Mouse (Mus musculus): ENCODE measurements at regions not wholly inside any gene's neighbourhood (a gene's known extent, or its start where the extent isn't known, plus 50 kb on each side); places are given as distances from the start of the nearest gene placed in this dataset.
A peak's percentile ranks its signal among the peaks of the same experiment; 100 is the strongest.
"Not testable (repeated sequence)": the region's sequence is repeated elsewhere in the genome, so short reads cannot be mapped to it uniquely, and the experiment has no call there.

GRCm38 (mm10) chr5:42884251-42884650 lies 348.7 kb upstream of the Cpeb2 start:
- no peak for DNase-seq (ENCODE audit: low spot score in 2 of 2)

- DNase-seq (ENCODE audit: low spot score in 2 of 2), result no peak
Observed at GRCm38 (mm10) chr5:42891890-42892289, 341.1 kb upstream of the Cpeb2 start.

GRCm38 (mm10) chr5:42906136-42906535 lies 326.8 kb upstream of the Cpeb2 start:
- DNase-seq (ENCODE audit: low spot score in 2 of 2), result no peak

- DNase-seq (ENCODE audit: low spot score in 2 of 2), result no peak
Observed at GRCm38 (mm10) chr5:42919328-42919727, 313.6 kb upstream of the Cpeb2 start.

- no peak for DNase-seq (ENCODE audit: low spot score in 2 of 2)
Observed at GRCm38 (mm10) chr5:42932106-42932505, 300.9 kb upstream of the Cpeb2 start.

- DNase-seq (ENCODE audit: low spot score in 2 of 2), result no peak
Observed at GRCm38 (mm10) chr5:42959296-42959862, 273.6 kb upstream of the Cpeb2 start.

GRCm38 (mm10) chr5:42966952-42967351 lies 266.0 kb upstream of the Cpeb2 start:
- not testable (repeated sequence) for DNase-seq (ENCODE audit: low spot score in 2 of 2)

GRCm38 (mm10) chr5:42969209-42969608 lies 263.8 kb upstream of the Cpeb2 start:
- DNase-seq (ENCODE audit: low spot score in 2 of 2), result no peak

GRCm38 (mm10) chr5:42969621-42970020 lies 263.3 kb upstream of the Cpeb2 start:
- DNase-seq (ENCODE audit: low spot score in 2 of 2), result no peak

- DNase-seq (ENCODE audit: low spot score in 2 of 2), result no peak
Observed at GRCm38 (mm10) chr5:42977108-42977507, 255.9 kb upstream of the Cpeb2 start.

GRCm38 (mm10) chr5:42980946-42981650 lies 251.9 kb upstream of the Cpeb2 start:
- DNase-seq (ENCODE audit: low spot score in 2 of 2), result no peak

GRCm38 (mm10) chr5:42986203-42986602 lies 246.8 kb upstream of the Cpeb2 start:
- DNase-seq (ENCODE audit: low spot score in 2 of 2), result no peak

GRCm38 (mm10) chr5:42987710-42988466 lies 245.1 kb upstream of the Cpeb2 start:
- no peak for DNase-seq (ENCODE audit: low spot score in 2 of 2)

GRCm38 (mm10) chr5:42989287-42989686 lies 243.7 kb upstream of the Cpeb2 start:
- DNase-seq (ENCODE audit: low spot score in 2 of 2), result no peak

GRCm38 (mm10) chr5:43024006-43024593 lies 208.9 kb upstream of the Cpeb2 start:
- peak in 1 of 2 experiments; percentile 22 for DNase-seq (ENCODE audit: low spot score in 2 of 2)

GRCm38 (mm10) chr5:43031285-43031684 lies 201.7 kb upstream of the Cpeb2 start:
- no peak for DNase-seq (ENCODE audit: low spot score in 2 of 2)

- DNase-seq (ENCODE audit: low spot score in 2 of 2), result no peak
Observed at GRCm38 (mm10) chr5:43031916-43032315, 201.1 kb upstream of the Cpeb2 start.

- no peak for DNase-seq (ENCODE audit: low spot score in 2 of 2)
Observed at GRCm38 (mm10) chr5:43034421-43034820, 198.5 kb upstream of the Cpeb2 start.

- DNase-seq (ENCODE audit: low spot score in 2 of 2), result no peak
Observed at GRCm38 (mm10) chr5:43037592-43037991, 195.4 kb upstream of the Cpeb2 start.

GRCm38 (mm10) chr5:43039525-43039924 lies 193.4 kb upstream of the Cpeb2 start:
- DNase-seq (ENCODE audit: low spot score in 2 of 2), result no peak

GRCm38 (mm10) chr5:43042585-43042984 lies 190.4 kb upstream of the Cpeb2 start:
- DNase-seq (ENCODE audit: low spot score in 2 of 2), result no peak

- no peak for DNase-seq (ENCODE audit: low spot score in 2 of 2)
Observed at GRCm38 (mm10) chr5:43045860-43046259, 187.1 kb upstream of the Cpeb2 start.

All from urinary bladder, postnatal 4 days (tissue).